Mouse (Mus musculus): Measurements from ENCODE around the gene Ccer1.

- no peak for TF ChIP-seq CTCF (IDR thresholded peaks at IDR 0.05; ENCODE audit: low read depth, low read length)
- no peak for TF ChIP-seq POLR2A (IDR thresholded peaks at IDR 0.05; ENCODE audit: borderline replicate concordance, low read depth, low read length)
Observed at GRCm38 (mm10) chr10:97715289-97715906, 22.5 kb downstream of the Ccer1 start.
